In genomic region chr7:105777316-105777715, GRCm38 (mm10) we compare ENCODE assay signal across 12 mouse cellular contexts. TPM values are rescaled to one million over a fixed set of nuclear protein-coding genes. Genes with fewer than 3 reads are reported as not detected.
DNase-seq lines count a peak whose midpoint lies in the region; ATAC-seq and TF ChIP-seq lines count a peak whose summit lies in the region.
"Had no signal": no experiment of that assay in that cellular context is flagged by ENCODE, and none has a peak within 500 bp of the region (broad histone marks: within the 10 kb centered on the region; RNA-seq: fewer than 3 reads in every experiment).

No protein-coding gene starts in this region.

- no peak for TF ChIP-seq POLR2A in limb, embryonic 14.5 days (IDR thresholded peaks at IDR 0.05; ENCODE audit: borderline replicate concordance, extremely low read depth, insufficient read depth, insufficient read length)

- DNase-seq in hindbrain, postnatal 0 days (ENCODE audit: low spot score): no peak
- DNase-seq in embryonic facial prominence, embryonic 11.5 days (ENCODE audit: low spot score): no peak
- DNase-seq in limb, embryonic 14.5 days (ENCODE audit: low spot score): no peak
- no peak for DNase-seq in thymus, postnatal 10 days (ENCODE audit: low spot score in 2 of 2)
- DNase-seq in natural killer cell, adult 2 months (ENCODE audit: low spot score in 2 of 2): no peak
- DNase-seq: cerebellum, postnatal 36 days; layer of hippocampus, adult 9-11 months; thymus, postnatal 14 days had no signal

- no peak overlapping the region for H3K27ac ChIP-seq in hindbrain, embryonic 12.5 days
- H3K27ac ChIP-seq in hindbrain, postnatal 0 days: no peak overlapping the region
- peak overlapping the region; percentile 95; the same call in 1 of the 2 replicates for H3K27ac ChIP-seq in embryonic facial prominence, embryonic 11.5 days (replicated peaks; ENCODE audit: low read depth, low read length)
- H3K27ac ChIP-seq in embryonic facial prominence, embryonic 15.5 days (replicated peaks): peak overlapping the region; percentile 95
- peak overlapping the region; percentile 94; the same call in 1 of the 2 replicates for H3K27ac ChIP-seq in limb, embryonic 14.5 days (replicated peaks; ENCODE audit: low read depth, low read length)

- ATAC-seq in hindbrain, embryonic 12.5 days (ENCODE audit: low FRiP score): no peak
- no peak for ATAC-seq in hindbrain, postnatal 0 days
- no peak for ATAC-seq in embryonic facial prominence, embryonic 11.5 days (replicated peaks; ENCODE audit: insufficient number of reproducible peaks, low FRiP score, low TSS enrichment, low read depth)
- ATAC-seq in embryonic facial prominence, embryonic 15.5 days (ENCODE audit: insufficient number of reproducible peaks, low FRiP score, low TSS enrichment, low read depth): no peak
- no peak for ATAC-seq in limb, embryonic 14.5 days (ENCODE audit: low FRiP score, low read depth)

- H3K36me3 ChIP-seq in hindbrain, embryonic 12.5 days: peaks cover 51% of the 10 kb centered on the region
- H3K36me3 ChIP-seq in hindbrain, postnatal 0 days (ENCODE audit: insufficient read depth, low read length): peaks cover 27% of the 10 kb centered on the region
- no peaks in the 10 kb centered on the region; the same call in 1 of the 2 replicates for H3K36me3 ChIP-seq in embryonic facial prominence, embryonic 11.5 days (replicated peaks; ENCODE audit: control insufficient read depth, insufficient read depth, low read depth, low read length)
- H3K36me3 ChIP-seq in embryonic facial prominence, embryonic 15.5 days: peaks cover 28% of the 10 kb centered on the region
- peaks cover 49% of the 10 kb centered on the region for H3K36me3 ChIP-seq in limb, embryonic 14.5 days (ENCODE audit: control insufficient read depth, insufficient read depth, low read length)

- H3K4me2 ChIP-seq in hindbrain, embryonic 12.5 days (replicated peaks): peak overlapping the region; percentile 37
- no peak overlapping the region for H3K4me2 ChIP-seq in hindbrain, postnatal 0 days (ENCODE audit: low read depth, low read length)
- no peak overlapping the region; the same call in 1 of the 2 replicates for H3K4me2 ChIP-seq in embryonic facial prominence, embryonic 11.5 days (ENCODE audit: low read depth, low read length)
- peak overlapping the region; percentile 46 for H3K4me2 ChIP-seq in embryonic facial prominence, embryonic 15.5 days (replicated peaks)
- peak overlapping the region; percentile 79 for H3K4me2 ChIP-seq in limb, embryonic 14.5 days (replicated peaks; ENCODE audit: low read depth, low read length, severe bottlenecking)

- H3K4me3 ChIP-seq in hindbrain, embryonic 12.5 days: no peak overlapping the region
- no peak overlapping the region for H3K4me3 ChIP-seq in hindbrain, postnatal 0 days (ENCODE audit: low read length)
- no peak overlapping the region for H3K4me3 ChIP-seq in embryonic facial prominence, embryonic 11.5 days (ENCODE audit: low read depth, low read length)
- H3K4me3 ChIP-seq in embryonic facial prominence, embryonic 15.5 days (replicated peaks): peak overlapping the region; percentile 35
- H3K4me3 ChIP-seq in limb, embryonic 14.5 days (replicated peaks; ENCODE audit: low read length): peak overlapping the region; percentile 41

- H3K4me1 ChIP-seq in hindbrain, embryonic 12.5 days: peaks cover 44% of the 10 kb centered on the region
- peaks cover 23% of the 10 kb centered on the region for H3K4me1 ChIP-seq in hindbrain, postnatal 0 days (ENCODE audit: insufficient read depth, low read length)
- H3K4me1 ChIP-seq in embryonic facial prominence, embryonic 11.5 days (ENCODE audit: control insufficient read depth, insufficient read depth, low read length): peaks cover 4% of the 10 kb centered on the region; the same call in 1 of the 2 replicates
- H3K4me1 ChIP-seq in embryonic facial prominence, embryonic 15.5 days: peaks cover 50% of the 10 kb centered on the region
- H3K4me1 ChIP-seq in limb, embryonic 14.5 days (ENCODE audit: control insufficient read depth, insufficient read depth, low read length): peaks cover 25% of the 10 kb centered on the region

- H3K9me3 ChIP-seq in hindbrain, embryonic 12.5 days (replicated peaks): no peaks in the 10 kb centered on the region
- no peaks in the 10 kb centered on the region for H3K9me3 ChIP-seq in hindbrain, postnatal 0 days (ENCODE audit: low read length)
- no peaks in the 10 kb centered on the region for H3K9me3 ChIP-seq in embryonic facial prominence, embryonic 11.5 days (replicated peaks; ENCODE audit: control insufficient read depth, low read length)
- H3K9me3 ChIP-seq in embryonic facial prominence, embryonic 15.5 days (replicated peaks): no peaks in the 10 kb centered on the region
- H3K9me3 ChIP-seq in limb, embryonic 14.5 days (ENCODE audit: control insufficient read depth, low read length): no peaks in the 10 kb centered on the region
- H3K9me3 ChIP-seq: midbrain, embryonic 10.5 days had no signal

- TF ChIP-seq CTCF in hindbrain, postnatal 0 days (IDR thresholded peaks at IDR 0.05; ENCODE audit: low read depth): no peak

- H3K9ac ChIP-seq in hindbrain, embryonic 12.5 days: no peak overlapping the region
- H3K9ac ChIP-seq in hindbrain, postnatal 0 days (replicated peaks; ENCODE audit: low read length): no peak overlapping the region
- H3K9ac ChIP-seq in embryonic facial prominence, embryonic 11.5 days (replicated peaks; ENCODE audit: low read length): peak overlapping the region; percentile 39; the same call in 1 of the 2 replicates
- H3K9ac ChIP-seq in embryonic facial prominence, embryonic 15.5 days: no peak overlapping the region
- peak overlapping the region; percentile 48; the same call in 1 of the 2 replicates for H3K9ac ChIP-seq in limb, embryonic 14.5 days (ENCODE audit: low read depth, low read length, severe bottlenecking)

- no peaks in the 10 kb centered on the region for H3K27me3 ChIP-seq in hindbrain, embryonic 12.5 days
- no peaks in the 10 kb centered on the region for H3K27me3 ChIP-seq in hindbrain, postnatal 0 days (ENCODE audit: insufficient read depth, low read length)
- H3K27me3 ChIP-seq in embryonic facial prominence, embryonic 11.5 days (ENCODE audit: control insufficient read depth, insufficient read depth, low read length): no peaks in the 10 kb centered on the region
- H3K27me3 ChIP-seq in embryonic facial prominence, embryonic 15.5 days: no peaks in the 10 kb centered on the region
- H3K27me3 ChIP-seq in limb, embryonic 14.5 days (ENCODE audit: control insufficient read depth, insufficient read depth, low read length): no peaks in the 10 kb centered on the region

- 95% methylated on average over 1 of the region's 1 CpGs for WGBS in hindbrain, embryonic 12.5 days
- WGBS in hindbrain, postnatal 0 days: 83% methylated on average over 1 of the region's 1 CpGs
- WGBS in embryonic facial prominence, embryonic 11.5 days: 77% methylated on average over 1 of the region's 1 CpGs
- 80% methylated on average over 1 of the region's 1 CpGs for WGBS in embryonic facial prominence, embryonic 15.5 days
- 78% methylated on average over 1 of the region's 1 CpGs for WGBS in limb, embryonic 14.5 days

RNA-seq across cellular contexts. Expression of gene Dchs1, which starts 10.1 kb away (rescaled TPM):
- 26.9 and 28.6 TPM in 2 replicates for polyA plus RNA-seq in hindbrain, embryonic 12.5 days (2016; fragmentation: Nextera tagmentation; extraction: Ambion mirVana)
- total RNA-seq in hindbrain, postnatal 0 days (2014; rRNA removed): 96.9 and 109 TPM in 2 replicates
- polyA plus RNA-seq in hindbrain, postnatal 0 days (2015; fragmentation: Nextera tagmentation; extraction: Ambion mirVana): 6.0 and 6.6 TPM in 2 replicates
- 18.5 and 19.3 TPM in 2 replicates for polyA plus RNA-seq in embryonic facial prominence, embryonic 11.5 days (2014; fragmentation: Nextera tagmentation; extraction: Ambion mirVana)
- polyA plus RNA-seq in embryonic facial prominence, embryonic 15.5 days (2015; fragmentation: Nextera tagmentation; extraction: Ambion mirVana): 15.5 and 17.7 TPM in 2 replicates
- polyA plus RNA-seq in limb, embryonic 14.5 days (2012; rRNA removed): 48.6 and 72.0 TPM in 2 replicates
- 28.5 and 34.7 TPM in 2 replicates for polyA plus RNA-seq in limb, embryonic 14.5 days (2014; fragmentation: Nextera tagmentation; extraction: Ambion mirVana)
- total RNA-seq: hematopoietic stem cell, adult 5-6 weeks had no signal

RNA-seq across cellular contexts. Expression of gene Tpp1, which starts 25.3 kb away (rescaled TPM):
- 47.4 and 49.5 TPM in 2 replicates for polyA plus RNA-seq in hindbrain, embryonic 12.5 days (2016; fragmentation: Nextera tagmentation; extraction: Ambion mirVana)
- total RNA-seq in hindbrain, postnatal 0 days (2014; rRNA removed): 64.6 and 74.7 TPM in 2 replicates
- 47.1 and 53.7 TPM in 2 replicates for polyA plus RNA-seq in hindbrain, postnatal 0 days (2015; fragmentation: Nextera tagmentation; extraction: Ambion mirVana)
- polyA plus RNA-seq in embryonic facial prominence, embryonic 11.5 days (2014; fragmentation: Nextera tagmentation; extraction: Ambion mirVana): 38.1 and 42.6 TPM in 2 replicates
- polyA plus RNA-seq in embryonic facial prominence, embryonic 15.5 days (2015; fragmentation: Nextera tagmentation; extraction: Ambion mirVana): 67.0 and 82.0 TPM in 2 replicates
- polyA plus RNA-seq in limb, embryonic 14.5 days (2012; rRNA removed): 58.5 and 79.8 TPM in 2 replicates
- polyA plus RNA-seq in limb, embryonic 14.5 days (2014; fragmentation: Nextera tagmentation; extraction: Ambion mirVana): 64.8 and 64.9 TPM in 2 replicates

RNA-seq across cellular contexts. Expression of gene Taf10, which starts 33.2 kb away (rescaled TPM):
- polyA plus RNA-seq in hindbrain, embryonic 12.5 days (2016; fragmentation: Nextera tagmentation; extraction: Ambion mirVana): 146 and 171 TPM in 2 replicates
- 83.8 and 111 TPM in 2 replicates for total RNA-seq in hindbrain, postnatal 0 days (2014; rRNA removed)
- 120 and 124 TPM in 2 replicates for polyA plus RNA-seq in hindbrain, postnatal 0 days (2015; fragmentation: Nextera tagmentation; extraction: Ambion mirVana)
- 168 and 181 TPM in 2 replicates for polyA plus RNA-seq in embryonic facial prominence, embryonic 11.5 days (2014; fragmentation: Nextera tagmentation; extraction: Ambion mirVana)
- 128 and 131 TPM in 2 replicates for polyA plus RNA-seq in embryonic facial prominence, embryonic 15.5 days (2015; fragmentation: Nextera tagmentation; extraction: Ambion mirVana)
- polyA plus RNA-seq in limb, embryonic 14.5 days (2012; rRNA removed): 251 and 282 TPM in 2 replicates
- polyA plus RNA-seq in limb, embryonic 14.5 days (2014; fragmentation: Nextera tagmentation; extraction: Ambion mirVana): 155 and 163 TPM in 2 replicates

RNA-seq across cellular contexts. Expression of gene Mrpl17, which starts 33.6 kb away (rescaled TPM):
- 218 and 251 TPM in 2 replicates for polyA plus RNA-seq in hindbrain, embryonic 12.5 days (2016; fragmentation: Nextera tagmentation; extraction: Ambion mirVana)
- total RNA-seq in hindbrain, postnatal 0 days (2014; rRNA removed): 6.6 and 20.1 TPM in 2 replicates
- polyA plus RNA-seq in hindbrain, postnatal 0 days (2015; fragmentation: Nextera tagmentation; extraction: Ambion mirVana): 225 and 226 TPM in 2 replicates
- 294 and 319 TPM in 2 replicates for polyA plus RNA-seq in embryonic facial prominence, embryonic 11.5 days (2014; fragmentation: Nextera tagmentation; extraction: Ambion mirVana)
- 345 and 355 TPM in 2 replicates for polyA plus RNA-seq in embryonic facial prominence, embryonic 15.5 days (2015; fragmentation: Nextera tagmentation; extraction: Ambion mirVana)
- 247 and 307 TPM in 2 replicates for polyA plus RNA-seq in limb, embryonic 14.5 days (2012; rRNA removed)
- 315 and 337 TPM in 2 replicates for polyA plus RNA-seq in limb, embryonic 14.5 days (2014; fragmentation: Nextera tagmentation; extraction: Ambion mirVana)

RNA-seq across cellular contexts. Expression of gene Rrp8, which starts 40.1 kb away (rescaled TPM):
- 32.7 and 36.6 TPM in 2 replicates for polyA plus RNA-seq in hindbrain, embryonic 12.5 days (2016; fragmentation: Nextera tagmentation; extraction: Ambion mirVana)
- 14.5 TPM in 2 replicates for total RNA-seq in hindbrain, postnatal 0 days (2014; rRNA removed)
- polyA plus RNA-seq in hindbrain, postnatal 0 days (2015; fragmentation: Nextera tagmentation; extraction: Ambion mirVana): 18.9 and 20.8 TPM in 2 replicates
- 46.2 and 51.2 TPM in 2 replicates for polyA plus RNA-seq in embryonic facial prominence, embryonic 11.5 days (2014; fragmentation: Nextera tagmentation; extraction: Ambion mirVana)
- 35.4 and 40.9 TPM in 2 replicates for polyA plus RNA-seq in embryonic facial prominence, embryonic 15.5 days (2015; fragmentation: Nextera tagmentation; extraction: Ambion mirVana)
- 23.9 and 27.6 TPM in 2 replicates for polyA plus RNA-seq in limb, embryonic 14.5 days (2012; rRNA removed)
- polyA plus RNA-seq in limb, embryonic 14.5 days (2014; fragmentation: Nextera tagmentation; extraction: Ambion mirVana): 31.0 and 34.6 TPM in 2 replicates

Comparison
In these comparisons a context has a peak if more than half of its experiments do, and no peak if none do; other contexts are left out.
1. H3K4me2 ChIP-seq: peak in hindbrain, embryonic 12.5 days (single experiment), embryonic facial prominence, embryonic 15.5 days (single experiment) and limb, embryonic 14.5 days (single experiment); none in hindbrain, postnatal 0 days (single experiment) and embryonic facial prominence, embryonic 11.5 days (single experiment).
2. H3K4me3 ChIP-seq: peak in embryonic facial prominence, embryonic 15.5 days (single experiment) and limb, embryonic 14.5 days (single experiment); none in hindbrain, embryonic 12.5 days (single experiment), hindbrain, postnatal 0 days (single experiment) and embryonic facial prominence, embryonic 11.5 days (single experiment).
3. H3K9ac ChIP-seq: peak in embryonic facial prominence, embryonic 11.5 days (single experiment) and limb, embryonic 14.5 days (single experiment); none in hindbrain, embryonic 12.5 days (single experiment), hindbrain, postnatal 0 days (single experiment) and embryonic facial prominence, embryonic 15.5 days (single experiment).
4. H3K27ac ChIP-seq: peak in embryonic facial prominence, embryonic 11.5 days (single experiment), embryonic facial prominence, embryonic 15.5 days (single experiment) and limb, embryonic 14.5 days (single experiment); none in hindbrain, embryonic 12.5 days (single experiment) and hindbrain, postnatal 0 days (single experiment).